Mouse (Mus musculus) neural tube, embryonic 14.5 days (tissue): Measurements from ENCODE around the gene Hells. TPM values are rescaled to one million over a fixed set of nuclear protein-coding genes. Genes with fewer than 3 reads are reported as not detected.

Experiments
- ATAC-seq: fragments of 200-750 bp; cut with Nextera tagmentation; 2 replicates; pipeline ENCODE4 v1.8.0; 2017; ENCODE audit warnings: low read depth, mild to moderate bottlenecking, moderate TSS enrichment, moderate library complexity
- H3K27ac ChIP-seq: fragments of 300-500 bp; sonication (generic); 2 replicates; pipeline ENCODE4 v1.5.1; 2014; ENCODE audit warnings: low read depth, mild to moderate bottlenecking, control low read depth, low read length, moderate library complexity, mixed read lengths
- H3K27me3 ChIP-seq: fragments of 300-500 bp; sonication (generic); 2 replicates; pipeline ENCODE4 v1.6.1; 2014; ENCODE audit warnings: low read length; ENCODE audit not compliant: control insufficient read depth, insufficient read depth
- H3K36me3 ChIP-seq: fragments of 300-500 bp; sonication (generic); 2 replicates; pipeline ENCODE4 v1.6.1; 2014; ENCODE audit warnings: low read length, mixed read lengths; ENCODE audit not compliant: control insufficient read depth, insufficient read depth
- H3K4me1 ChIP-seq: fragments of 300-500 bp; sonication (generic); 2 replicates; pipeline ENCODE4 v1.6.1; 2014; ENCODE audit warnings: low read length; ENCODE audit not compliant: control insufficient read depth, insufficient read depth
- H3K4me2 ChIP-seq: fragments of 300-500 bp; sonication (generic); 2 replicates; pipeline ENCODE4 v1.6.1; 2014; ENCODE audit warnings: mild to moderate bottlenecking, low read depth, low read length, control low read depth
- H3K4me3 ChIP-seq: fragments of 300-500 bp; sonication (generic); 2 replicates; pipeline ENCODE4 v1.5.1; 2014; ENCODE audit warnings: low read depth, low read length, control low read depth, mixed read lengths
- H3K9ac ChIP-seq: fragments of 300-500 bp; sonication (generic); replicated peaks from 2 replicates; pipeline ENCODE4 v1.6.1; 2014; ENCODE audit warnings: low read depth, mild to moderate bottlenecking, control low read depth, low read length, mixed read lengths
- H3K9me3 ChIP-seq: fragments of 300-500 bp; sonication (generic); 2 replicates; pipeline ENCODE4 v1.6.1; 2016; ENCODE audit warnings: low read length; ENCODE audit not compliant: control insufficient read depth
- WGBS: fragments of 180-500 bp; shearing (Covaris S2); extraction: QIAGEN DNeasy Blood & Tissue Kit; methylation state at CpG from one replicate; pipeline ENCODE4 v1.1.7; 2014; 5-methylcytosine and 5-hydroxymethylcytosine counted together
- microRNA-seq: library from miRNA; unstranded; fragments of <30 nt; microRNA quantifications from one replicate; pipeline ENCODE4, GENCODE M21; 2016
- polyA plus RNA-seq: library from polyadenylated mRNA; unstranded; fragments of >200 nt; fragmentation: Nextera tagmentation; extraction: Ambion mirVana; gene quantifications from 2 replicates; pipeline ENCODE4 v1.2.1, GENCODE M21; 2014

Hells gene
- polyA plus RNA-seq, 1 experiment from 2014 or later: 6.3 TPM

GRCm38 (mm10) chr19:38998676-38999075 lies 68.0 kb downstream of the Hells start:
- H3K4me1 ChIP-seq: no peaks in the 10 kb centered on the region
- H3K9ac ChIP-seq: no peak overlapping the region
- no peak overlapping the region for H3K4me3 ChIP-seq
- 88% methylated on average over 1 of the region's 1 CpGs for WGBS
- H3K27ac ChIP-seq: no peak overlapping the region
- no peak overlapping the region for H3K4me2 ChIP-seq
- no peaks in the 10 kb centered on the region for H3K36me3 ChIP-seq
- ATAC-seq: no peak
- no peaks in the 10 kb centered on the region for H3K27me3 ChIP-seq
- H3K9me3 ChIP-seq: no peaks in the 10 kb centered on the region

GRCm38 (mm10) chr19:39005132-39005531 lies 74.4 kb downstream of the Hells start:
- Histone ChIP-seq H3K27ac (no peak overlapping the region), H3K36me3 (no peaks in the 10 kb centered on the region), H3K9ac (no peak overlapping the region), H3K4me1 (no peaks in the 10 kb centered on the region), H3K4me2 (no peak overlapping the region), H3K27me3 (no peaks in the 10 kb centered on the region), H3K9me3 (no peaks in the 10 kb centered on the region), H3K4me3 (no peak overlapping the region)
- WGBS: 97% methylated on average over 1 of the region's 1 CpGs
- ATAC-seq: no peak

GRCm38 (mm10) chr19:39006715-39007114 lies 76.0 kb downstream of the Hells start, which contains the start of gene Cyp2c55:
Gene Cyp2c55 (plus strand): TSS chr19:39007019.
- Histone ChIP-seq H3K9me3 (no peaks in the 10 kb centered on the region), H3K27me3 (no peaks in the 10 kb centered on the region), H3K9ac (no peak within 1 kb of the TSS), H3K4me2 (no peak within 1 kb of the TSS), H3K36me3 (no peaks in the 10 kb centered on the region), H3K4me1 (no peaks in the 10 kb centered on the region), H3K4me3 (no peak within 1 kb of the TSS), H3K27ac (no peak within 1 kb of the TSS)
- ATAC-seq: no peak

Small RNAs within 50 kb of the gene (microRNA-seq; reads per million reads assigned to microRNA genes)
- gene Gm23800: not detected

Other genes starting within 250 kb of the Hells start
- 6.2 and 6.5 TPM in 2 replicates for gene Noc3l, start 111.7 kb upstream of the Hells start, polyA plus RNA-seq
- gene Tbc1d12, start 94.3 kb upstream of the Hells start, polyA plus RNA-seq: 8.9 and 10.0 TPM in 2 replicates
- gene Cyp2c55, start 76.1 kb downstream of the Hells start, polyA plus RNA-seq: not detected in 2 replicates
- not detected in 2 replicates for gene Cyp2c65, start 130.1 kb downstream of the Hells start, polyA plus RNA-seq
- gene Cyp2c66, start 183.0 kb downstream of the Hells start, polyA plus RNA-seq: not detected in 2 replicates